In genomic region chr17:45210984-45211383, GRCm38 (mm10) we compare ENCODE assay signal across 13 mouse cellular contexts.
DNase-seq lines count a peak whose midpoint lies in the region; ATAC-seq and TF ChIP-seq lines count a peak whose summit lies in the region.
"Had no signal": no experiment of that assay in that cellular context is flagged by ENCODE, and none has a peak within 500 bp of the region (broad histone marks: within the 10 kb centered on the region; RNA-seq: fewer than 3 reads in every experiment).

No protein-coding gene starts in this region.

- TF ChIP-seq EP300 in liver, embryonic 14.5 days (IDR thresholded peaks at IDR 0.05; ENCODE audit: low read depth) = no peak

- H3K4me2 ChIP-seq in liver, embryonic 14.5 days (ENCODE audit: low read depth) = no peak overlapping the region
- H3K4me2 ChIP-seq: limb, embryonic 15.5 days had no signal

- H3K4me3 ChIP-seq in liver, embryonic 14.5 days (ENCODE audit: insufficient read depth in 1 of 2, low read depth in 2 of 2, low read length in 2 of 2) = no peak overlapping the region
- H3K4me3 ChIP-seq: limb, embryonic 15.5 days; megakaryocyte, embryonic 14.5 days had no signal

- no peaks in the 10 kb centered on the region for H3K4me1 ChIP-seq in liver, embryonic 14.5 days (replicated peaks; ENCODE audit: control insufficient read depth in 2 of 2, insufficient read depth in 2 of 2, low read length in 1 of 2)
- H3K4me1 ChIP-seq: megakaryocyte, embryonic 14.5 days had no signal

- peak; percentile 57 for TF ChIP-seq CTCF in liver, embryonic 14.5 days (IDR thresholded peaks at IDR 0.05; ENCODE audit: low read depth)
- peak; percentile 18; the same call in 1 of the 2 replicates for TF ChIP-seq CTCF in brain, embryonic 14.5 days (IDR thresholded peaks at IDR 0.05; ENCODE audit: borderline replicate concordance, extremely low read depth, insufficient read depth, insufficient read length)

- H3K27me3 ChIP-seq in liver, embryonic 14.5 days (ENCODE audit: control insufficient read depth, insufficient read depth, low read length) = no peaks in the 10 kb centered on the region
- H3K27me3 ChIP-seq: limb, embryonic 15.5 days had no signal

- no peaks in the 10 kb centered on the region for H3K9me3 ChIP-seq in liver, embryonic 14.5 days (ENCODE audit: control insufficient read depth, low read length)

- no peaks in the 10 kb centered on the region for H3K36me3 ChIP-seq in liver, embryonic 14.5 days (replicated peaks; ENCODE audit: control insufficient read depth, insufficient read depth, low read depth)
- H3K36me3 ChIP-seq: limb, embryonic 15.5 days had no signal

- peak; percentile 33 to 37 for DNase-seq in cerebellum, postnatal 10 days
- no peak for DNase-seq in cerebellum, adult 9-11 months
- no peak for DNase-seq in liver, embryonic 14.5 days (ENCODE audit: low read depth in 3 of 3, low spot score in 3 of 3)
- DNase-seq in liver (no peak), A20 (ENCODE audit: low read depth, low spot score) (peak; percentile 27), adipocyte (ENCODE audit: low spot score) (no peak)
- no peak for DNase-seq in brain, embryonic 14.5 days (ENCODE audit: low read depth)
- no peak for DNase-seq in frontal cortex, postnatal 25 days (ENCODE audit: low spot score in 2 of 2)
- DNase-seq: gastrocnemius, postnatal 36 days; kidney, adult 11 months had no signal

- TF ChIP-seq POLR2A in brain, embryonic 14.5 days (IDR thresholded peaks at IDR 0.05; ENCODE audit: borderline replicate concordance, extremely low read depth, insufficient read depth, insufficient read length, poor library complexity, severe bottlenecking) = no peak

- no peak overlapping the region for H3K9ac ChIP-seq in liver, embryonic 14.5 days (replicated peaks)
- H3K9ac ChIP-seq: limb, embryonic 15.5 days had no signal

- no peak overlapping the region for H3K27ac ChIP-seq in liver, embryonic 14.5 days
- H3K27ac ChIP-seq: limb, embryonic 15.5 days had no signal

- no peak for ATAC-seq in liver, embryonic 14.5 days (ENCODE audit: insufficient read depth)
- ATAC-seq: forebrain, embryonic 14.5 days had no signal

- WGBS in liver, embryonic 14.5 days (ENCODE audit: insufficient replicate concordance) = 60% methylated on average over 2 of the region's 2 CpGs

Comparison
In these comparisons a context has a peak if more than half of its experiments do, and no peak if none do; other contexts are left out.
1. DNase-seq: peak in cerebellum, postnatal 10 days (2 of 2) and A20 (single experiment); none in cerebellum, adult 9-11 months (single experiment), liver, embryonic 14.5 days (0 of 3), liver (single experiment), brain, embryonic 14.5 days (single experiment), frontal cortex, postnatal 25 days (0 of 2) and adipocyte (single experiment).